Mouse (Mus musculus) lung, postnatal 0 days (tissue): ENCODE measurements at regions not wholly inside any gene's neighbourhood (a gene's known extent, or its start where the extent isn't known, plus 50 kb on each side); places are given as distances from the start of the nearest gene placed in this dataset.
A peak's percentile ranks its signal among the peaks of the same experiment; 100 is the strongest.

Experiments used
- ATAC-seq: fragments of 200-750 bp; cut with Nextera tagmentation; 2 replicates; pipeline ENCODE4 v1.8.0; 2017; ENCODE audit warnings: moderate library complexity
- DNase-seq: peaks from one replicate; pipeline ENCODE4 v3.0.0-alpha.2; 2016; ENCODE audit warnings: low spot score
- H3K27ac ChIP-seq: fragments of 300-500 bp; sonication (generic); 2 replicates; pipeline ENCODE4 v1.5.1; 2014; ENCODE audit warnings: antibody characterized with exemption, mild to moderate bottlenecking, low read length, mixed read lengths
- H3K27me3 ChIP-seq: fragments of 300-500 bp; sonication (generic); replicated peaks from 2 replicates; pipeline ENCODE4 v1.6.1; 2014; ENCODE audit warnings: low read length, mixed read lengths; ENCODE audit not compliant: insufficient read depth
- H3K36me3 ChIP-seq: fragments of 300-500 bp; sonication (generic); 2 replicates; pipeline ENCODE4 v1.6.1; 2014; ENCODE audit warnings: low read length, mixed read lengths; ENCODE audit not compliant: insufficient read depth
- H3K4me1 ChIP-seq: fragments of 300-500 bp; sonication (generic); 2 replicates; pipeline ENCODE4 v1.6.1; 2014; ENCODE audit warnings: antibody characterized with exemption, low read depth, low read length, mixed read lengths; ENCODE audit not compliant: insufficient read depth
- H3K4me2 ChIP-seq: fragments of 300-500 bp; sonication (generic); replicated peaks from 2 replicates; pipeline ENCODE4 v1.6.1; 2014; ENCODE audit warnings: low read depth, mild to moderate bottlenecking, low read length, moderate library complexity, mixed read lengths
- H3K4me3 ChIP-seq: fragments of 300-500 bp; sonication (generic); 2 replicates; pipeline ENCODE4 v1.5.1; 2014; ENCODE audit warnings: low read depth, low read length
- H3K9ac ChIP-seq: fragments of 300-500 bp; sonication (generic); replicated peaks from 2 replicates; pipeline ENCODE4 v1.6.1; 2014; ENCODE audit warnings: low read depth, mild to moderate bottlenecking
- H3K9me3 ChIP-seq: fragments of 300-500 bp; sonication (generic); 2 replicates; pipeline ENCODE4 v1.6.1; 2016; ENCODE audit warnings: low read length, mixed read lengths
- CTCF ChIP-seq: IDR thresholded peaks from 2 replicates; pipeline ENCODE4 v1.5.1; 2016; ENCODE audit warnings: antibody characterized with exemption, mild to moderate bottlenecking
- EP300 ChIP-seq: IDR thresholded peaks from 2 replicates; pipeline ENCODE4 v1.6.1; 2016; ENCODE audit warnings: antibody characterized with exemption, mild to moderate bottlenecking, control low read depth
- WGBS: fragments of 180-500 bp; shearing (Covaris S2); extraction: QIAGEN DNeasy Blood & Tissue Kit; methylation state at CpG from one replicate; pipeline ENCODE4 v1.1.7; 2014; 5-methylcytosine and 5-hydroxymethylcytosine counted together

DNA sequence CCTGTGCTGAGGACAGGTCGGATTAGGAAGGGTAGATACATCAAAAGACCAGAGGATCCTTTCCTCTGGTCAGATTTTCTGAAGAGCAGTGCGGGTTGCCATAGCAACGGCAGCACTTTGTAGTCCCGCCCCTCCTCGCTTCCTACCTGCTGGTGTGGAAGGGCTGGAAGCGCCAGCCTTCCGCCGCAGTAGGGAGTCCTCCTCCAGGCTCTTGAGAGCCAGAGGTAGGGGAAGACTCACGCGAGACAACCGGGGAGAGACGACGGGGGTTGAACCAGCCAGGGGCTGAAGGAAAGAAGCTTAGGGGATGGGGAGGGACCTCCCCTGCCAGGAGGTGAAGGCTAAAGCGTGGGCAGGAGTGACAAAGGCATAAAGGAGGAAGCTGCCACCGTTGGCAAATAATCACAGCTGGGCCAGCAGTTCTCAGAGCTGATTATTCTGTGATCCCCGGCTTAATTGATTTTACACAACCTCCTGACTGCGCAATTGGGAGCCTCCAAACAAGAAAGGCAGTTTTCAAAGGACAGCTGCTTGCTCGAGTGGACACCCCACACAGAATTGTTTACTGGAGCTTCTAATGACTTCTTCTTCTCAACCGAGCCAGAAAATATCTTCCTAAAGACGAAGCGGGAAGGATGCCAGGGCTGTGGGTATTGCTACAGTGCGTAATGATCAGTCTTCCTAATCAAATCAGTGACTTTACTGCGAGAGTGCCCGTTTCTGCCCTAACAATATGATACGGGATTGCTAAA lies 98.8 kb downstream of the Rpap3 start:
- TF ChIP-seq CTCF (no peak), EP300 (no peak)
- Histone ChIP-seq H3K27me3 (no peaks in the 10 kb centered on the region), H3K4me3 (peak overlapping the region; percentile 12; the same call in 1 of the 2 replicates), H3K9ac (no peak overlapping the region), H3K27ac (no peak overlapping the region), H3K4me1 (no peaks in the 10 kb centered on the region), H3K9me3 (no peaks in the 10 kb centered on the region), H3K4me2 (peak overlapping the region; percentile 52), H3K36me3 (no peaks in the 10 kb centered on the region)
- peak; percentile 81 for DNase-seq
- WGBS, result 8% methylated on average over 25 of the region's 25 CpGs
- peak; percentile 79 for ATAC-seq

DNA sequence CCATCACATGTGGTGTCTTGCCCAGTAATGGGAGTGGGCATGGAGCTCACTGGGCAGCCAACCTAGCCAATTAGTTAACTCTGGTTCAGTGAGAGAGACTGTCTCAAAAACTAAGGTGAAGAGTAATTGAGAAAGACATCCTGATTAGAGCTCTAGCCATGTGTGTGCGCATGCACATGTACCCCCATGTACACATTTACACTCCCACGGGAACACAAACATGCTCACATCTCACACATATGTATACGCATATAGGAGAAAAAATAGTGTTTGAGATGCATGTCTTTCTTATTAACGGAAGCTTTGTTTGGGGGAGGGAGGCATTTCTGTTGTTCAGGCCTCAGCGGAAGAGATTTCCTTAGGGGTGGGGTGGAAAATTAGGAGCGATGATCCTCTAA lies 99.4 kb downstream of the Rpap3 start:
- ATAC-seq (no peak), DNase-seq (no peak)
- no peak overlapping the region for H3K9ac ChIP-seq
- no peaks in the 10 kb centered on the region for H3K4me1 ChIP-seq
- 43% methylated on average over 6 of the region's 6 CpGs for WGBS
- TF ChIP-seq CTCF (no peak), EP300 (no peak)
- H3K36me3 ChIP-seq, result no peaks in the 10 kb centered on the region
- H3K4me3 ChIP-seq, result no peak overlapping the region
- peak overlapping the region; percentile 52 for H3K4me2 ChIP-seq
- no peaks in the 10 kb centered on the region for H3K9me3 ChIP-seq
- H3K27ac ChIP-seq, result no peak overlapping the region
- no peaks in the 10 kb centered on the region for H3K27me3 ChIP-seq

DNA sequence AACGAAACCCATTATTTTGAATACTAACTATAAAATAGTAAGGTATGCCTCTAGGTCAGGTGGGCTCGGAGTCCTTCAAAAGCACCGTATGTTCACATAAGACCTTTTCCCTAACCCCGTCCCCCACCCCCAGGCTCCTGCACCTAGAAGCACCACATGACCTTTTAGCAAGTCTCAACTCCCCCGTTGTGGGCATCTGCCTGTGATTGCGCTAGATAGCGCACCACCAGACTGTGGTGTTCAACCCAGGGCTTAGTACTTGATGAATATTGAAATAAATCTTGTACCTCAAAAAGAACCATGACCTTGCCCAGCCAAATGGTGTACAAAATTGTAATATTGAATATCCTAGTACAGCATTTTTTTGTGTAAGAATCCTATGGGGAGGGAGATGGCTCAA lies 99.8 kb downstream of the Rpap3 start:
- WGBS, result 91% methylated on average over 7 of the region's 7 CpGs
- no peak for DNase-seq
- H3K27me3 ChIP-seq, result no peaks in the 10 kb centered on the region
- H3K27ac ChIP-seq, result no peak overlapping the region
- no peaks in the 10 kb centered on the region for H3K4me1 ChIP-seq
- no peaks in the 10 kb centered on the region for H3K9me3 ChIP-seq
- no peak overlapping the region for H3K9ac ChIP-seq
- no peak for ATAC-seq
- no peak for TF ChIP-seq EP300
- TF ChIP-seq CTCF, result no peak
- no peak overlapping the region for H3K4me2 ChIP-seq
- no peak overlapping the region for H3K4me3 ChIP-seq
- no peaks in the 10 kb centered on the region for H3K36me3 ChIP-seq

DNA sequence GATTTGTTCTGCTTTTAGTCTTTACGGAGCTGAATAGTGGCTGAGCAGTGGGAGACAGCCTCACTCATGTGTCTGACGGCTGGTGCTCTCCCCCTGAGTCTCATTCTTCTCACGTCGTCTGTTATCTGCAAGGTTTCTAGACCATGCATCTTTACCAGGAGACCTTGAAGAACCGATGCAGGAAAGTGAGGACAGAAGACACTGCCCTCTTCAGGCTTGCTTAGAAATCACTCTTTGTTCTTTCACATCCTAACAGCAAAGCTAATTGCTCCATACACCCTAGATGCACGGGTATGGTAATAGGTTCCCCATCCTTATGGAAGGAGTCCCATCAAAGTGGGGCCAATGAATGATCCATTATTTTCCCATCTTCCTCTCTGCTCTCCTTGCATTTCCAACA lies 102.1 kb downstream of the Rpap3 start:
- TF ChIP-seq CTCF (peak; percentile 65), EP300 (no peak)
- ATAC-seq (no peak), DNase-seq (peak; percentile 23)
- Histone ChIP-seq H3K4me3 (no peak overlapping the region), H3K27me3 (no peaks in the 10 kb centered on the region), H3K9ac (no peak overlapping the region), H3K27ac (no peak overlapping the region), H3K36me3 (no peaks in the 10 kb centered on the region), H3K4me2 (no peak overlapping the region), H3K9me3 (no peaks in the 10 kb centered on the region), H3K4me1 (no peaks in the 10 kb centered on the region)
- 35% methylated on average over 6 of the region's 6 CpGs for WGBS

DNA sequence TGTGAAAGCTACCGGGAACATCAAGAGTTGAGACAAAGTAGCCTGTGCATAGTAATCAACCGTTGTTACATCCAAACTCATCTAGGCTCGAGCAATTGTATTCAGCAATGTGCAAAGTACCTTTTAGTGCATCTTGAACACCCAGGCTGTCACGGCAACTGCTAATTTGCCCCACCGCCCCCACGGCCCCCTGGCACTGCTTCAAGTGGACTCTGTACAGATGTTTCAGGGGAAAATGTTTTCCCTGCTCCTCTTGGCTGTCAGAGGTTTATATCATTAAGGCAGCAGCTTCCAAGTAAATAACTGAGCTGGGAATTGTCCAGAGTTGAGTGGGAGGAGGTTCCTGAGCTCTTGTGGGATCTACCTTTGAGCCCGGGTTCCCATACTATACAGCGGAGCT lies 107.4 kb downstream of the Rpap3 start:
- no peak for TF ChIP-seq CTCF
- TF ChIP-seq EP300, result no peak
- no peak overlapping the region for H3K4me3 ChIP-seq
- no peak overlapping the region for H3K9ac ChIP-seq
- WGBS, result 72% methylated on average over 8 of the region's 8 CpGs
- H3K4me1 ChIP-seq, result no peaks in the 10 kb centered on the region
- H3K4me2 ChIP-seq, result no peak overlapping the region
- no peaks in the 10 kb centered on the region for H3K27me3 ChIP-seq
- no peaks in the 10 kb centered on the region for H3K36me3 ChIP-seq
- no peak for DNase-seq
- no peak for ATAC-seq
- no peaks in the 10 kb centered on the region for H3K9me3 ChIP-seq
- no peak overlapping the region for H3K27ac ChIP-seq

DNA sequence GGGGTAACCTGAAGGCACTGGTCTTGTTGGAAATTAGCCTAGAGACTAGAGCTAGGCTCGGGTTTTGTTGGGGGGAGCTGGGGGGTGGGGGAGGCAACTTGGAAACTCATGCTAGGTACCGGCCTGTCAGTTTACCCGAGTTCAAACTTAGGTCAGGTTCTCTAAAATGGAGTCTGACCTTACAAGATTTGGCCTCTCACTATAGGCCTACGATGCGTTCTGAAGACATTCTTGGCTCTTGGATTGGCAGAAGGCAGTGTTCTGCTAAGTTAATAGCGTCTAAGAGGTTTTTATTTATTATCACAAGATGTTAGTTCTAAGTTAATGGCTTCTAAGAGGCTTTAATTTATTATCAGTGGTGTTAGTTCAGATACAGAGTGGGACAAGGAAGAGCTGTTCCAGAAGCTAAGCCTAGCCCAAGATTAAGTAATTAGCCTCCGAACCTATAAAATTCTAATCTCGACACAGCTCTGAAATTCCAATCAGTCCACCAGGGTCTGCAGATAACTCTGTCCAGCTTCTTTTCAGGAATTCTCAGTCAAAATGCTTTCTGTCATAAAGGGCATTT lies 109.0 kb downstream of the Rpap3 start:
- ATAC-seq (no peak), DNase-seq (no peak)
- H3K9ac ChIP-seq, result no peak overlapping the region
- H3K9me3 ChIP-seq, result no peaks in the 10 kb centered on the region
- no peaks in the 10 kb centered on the region for H3K36me3 ChIP-seq
- H3K27me3 ChIP-seq, result no peaks in the 10 kb centered on the region
- WGBS, result 60% methylated on average over 8 of the region's 8 CpGs
- H3K27ac ChIP-seq, result no peak overlapping the region
- H3K4me2 ChIP-seq, result no peak overlapping the region
- no peak overlapping the region for H3K4me3 ChIP-seq
- TF ChIP-seq CTCF, result no peak
- no peak for TF ChIP-seq EP300
- H3K4me1 ChIP-seq, result no peaks in the 10 kb centered on the region
